ENCODE assay signal across 30 mouse cellular contexts in genomic region chr7:98487202-98487980, GRCm38 (mm10). TPM values are rescaled to one million over a fixed set of nuclear protein-coding genes. Genes with fewer than 3 reads are reported as not detected.
DNase-seq lines count a peak whose midpoint lies in the region; ATAC-seq and TF ChIP-seq lines count a peak whose summit lies in the region.
"Had no signal": no experiment of that assay in that cellular context is flagged by ENCODE, and none has a peak within 500 bp of the region (broad histone marks: within the 10 kb centered on the region; RNA-seq: fewer than 3 reads in every experiment).

No protein-coding gene starts in this region.

- H3K27me3 ChIP-seq in neural tube, embryonic 13.5 days = peaks cover 23% of the 10 kb centered on the region
- H3K27me3 ChIP-seq in CH12.LX (replicated peaks) = peaks cover 1% of the 10 kb centered on the region
- H3K27me3 ChIP-seq in forebrain, embryonic 13.5 days = peaks cover 35% of the 10 kb centered on the region
- H3K27me3 ChIP-seq: embryonic facial prominence, embryonic 13.5 days had no signal

- no peak; the same call in 1 of the 2 replicates for TF ChIP-seq RAD21 in CH12.LX (IDR thresholded peaks at IDR 0.05; ENCODE audit: low read depth, low read length)

- H3K36me3 ChIP-seq in neural tube, embryonic 13.5 days = no peaks in the 10 kb centered on the region
- peaks cover 0 to 3% of the 10 kb centered on the region in 2 experiments for H3K36me3 ChIP-seq in CH12.LX (replicated peaks in 1 of 2; ENCODE audit: control insufficient read depth in 1 of 2, insufficient read depth in 1 of 2, low read length in 1 of 2)
- H3K36me3 ChIP-seq in forebrain, embryonic 13.5 days (ENCODE audit: poor library complexity, severe bottlenecking) = no peaks in the 10 kb centered on the region
- H3K36me3 ChIP-seq: embryonic facial prominence, embryonic 10.5 days; embryonic facial prominence, embryonic 13.5 days; forebrain, embryonic 12.5 days; G1E; heart, embryonic 12.5 days; heart, embryonic 15.5 days; hindbrain, embryonic 10.5 days; hindbrain, embryonic 13.5 days had no signal

- in situ Hi-C loops in CH12.LX (cut with MboI; ENCODE audit: low pct_ligation_motif_present, low pct_unique_long_range_greater_than_20kb, low sequenced_read_pairs) = loop anchor here (5.0 to 10.0 kb wide), 2 partner anchors 95 to 347 kb away; partner anchors contain the start of gene Wnt11

- peaks cover 21% of the 10 kb centered on the region for H3K4me1 ChIP-seq in neural tube, embryonic 13.5 days (replicated peaks)
- H3K4me1 ChIP-seq in CH12.LX (ENCODE audit: control insufficient read depth in 1 of 2, insufficient read depth in 2 of 2) = peaks cover 43 to 82% of the 10 kb centered on the region in 2 experiments
- H3K4me1 ChIP-seq in forebrain, embryonic 13.5 days = peaks cover 19% of the 10 kb centered on the region

- peak; percentile 6 for DNase-seq in kidney, postnatal 10 days
- DNase-seq in kidney, postnatal 36 days = no peak
- no peak for DNase-seq in neural tube, embryonic 10.5 days (ENCODE audit: extremely low spot score, low spot score)
- DNase-seq in A20 (ENCODE audit: low read depth, low spot score) (peak; percentile 61), CH12.LX (ENCODE audit: extremely low read depth) (peak; percentile 86)
- DNase-seq in adrenal gland, postnatal 4 days (ENCODE audit: low spot score in 2 of 2) = no peak
- DNase-seq: adrenal gland, adult 2 months; cerebellum, adult 8-10 months; cerebellum, postnatal 10 days; cerebellum, postnatal 36 days; embryo, embryonic 11 days; gastrocnemius, postnatal 10 days; gastrocnemius, postnatal 36 days; heart, postnatal 36 days had no signal

- ATAC-seq in neural tube, embryonic 13.5 days (ENCODE audit: low read depth) = no peak
- no peak for ATAC-seq in forebrain, embryonic 13.5 days
- ATAC-seq: forebrain, embryonic 16.5 days; hindbrain, embryonic 16.5 days had no signal

- H3K9me3 ChIP-seq in neural tube, embryonic 13.5 days = no peaks in the 10 kb centered on the region
- H3K9me3 ChIP-seq in CH12.LX (replicated peaks; ENCODE audit: low read length) = no peaks in the 10 kb centered on the region
- H3K9me3 ChIP-seq in forebrain, embryonic 13.5 days (replicated peaks) = no peaks in the 10 kb centered on the region
- H3K9me3 ChIP-seq: embryonic facial prominence, embryonic 10.5 days; embryonic facial prominence, embryonic 13.5 days; forebrain, embryonic 12.5 days; G1E; heart, embryonic 12.5 days; heart, embryonic 15.5 days; hindbrain, embryonic 10.5 days; hindbrain, embryonic 13.5 days had no signal

- no peaks in the 10 kb centered on the region for H3K79me2 ChIP-seq in CH12.LX (replicated peaks; ENCODE audit: control insufficient read depth, extremely low read depth, insufficient read depth, poor library complexity, severe bottlenecking)

- no peak overlapping the region for H3K27ac ChIP-seq in neural tube, embryonic 13.5 days (replicated peaks)
- peak overlapping the region; percentile 96 for H3K27ac ChIP-seq in CH12.LX (ENCODE audit: insufficient read depth, low read depth)
- H3K27ac ChIP-seq in forebrain, embryonic 13.5 days = no peak overlapping the region
- H3K27ac ChIP-seq: embryonic facial prominence, embryonic 10.5 days; embryonic facial prominence, embryonic 13.5 days; forebrain, embryonic 12.5 days; heart, embryonic 15.5 days; hindbrain, embryonic 13.5 days had no signal

- dilution Hi-C loops in CH12.LX (cut with MboI; ENCODE audit: extremely low pct_ligation_motif_present, extremely low pct_unique_long_range_greater_than_20kb, low sequenced_read_pairs) = no loop called here

- WGBS in neural tube, embryonic 13.5 days = 85% methylated on average over 11 of the region's 11 CpGs
- WGBS in forebrain, embryonic 13.5 days = 90% methylated on average over 11 of the region's 11 CpGs

- no peak for TF ChIP-seq CTCF in CH12.LX (conservative IDR thresholded peaks at IDR 0.05 in 1 of 2, IDR thresholded peaks at IDR 0.05 in 1 of 2; ENCODE audit: low read depth in 2 of 2, low read length in 2 of 2)

- TF ChIP-seq POLR2A in CH12.LX (IDR thresholded peaks at IDR 0.05; ENCODE audit: low read depth, low read length) = no peak

- TF ChIP-seq EP300 in CH12.LX (IDR thresholded peaks at IDR 0.05; ENCODE audit: low read length) = peak; percentile 51

- H3K4me3 ChIP-seq in neural tube, embryonic 13.5 days = no peak overlapping the region
- peak overlapping the region; percentile 12 to 30 (median 28) for H3K4me3 ChIP-seq in CH12.LX (replicated peaks in 1 of 3; ENCODE audit: low read depth in 2 of 3, low read length in 2 of 3, poor library complexity in 1 of 3)
- no peak overlapping the region for H3K4me3 ChIP-seq in forebrain, embryonic 13.5 days
- H3K4me3 ChIP-seq: embryonic facial prominence, embryonic 10.5 days; embryonic facial prominence, embryonic 13.5 days; erythroblast, embryonic 14.5 days; forebrain, embryonic 12.5 days; heart, embryonic 12.5 days; heart, embryonic 15.5 days; hindbrain, embryonic 10.5 days; hindbrain, embryonic 13.5 days had no signal

- no peak overlapping the region for H3K4me2 ChIP-seq in neural tube, embryonic 13.5 days
- peak overlapping the region; percentile 31 for H3K4me2 ChIP-seq in CH12.LX (ENCODE audit: insufficient read depth, low read depth, poor library complexity, severe bottlenecking)
- H3K4me2 ChIP-seq in forebrain, embryonic 13.5 days = no peak overlapping the region
- H3K4me2 ChIP-seq: forebrain, embryonic 12.5 days; heart, embryonic 12.5 days; heart, embryonic 15.5 days; hindbrain, embryonic 13.5 days had no signal

- 0 out of 2 replicates have a peak overlapping the region, but pooled peaks have one; percentile 1 for H3K9ac ChIP-seq in neural tube, embryonic 13.5 days
- peak overlapping the region; percentile 7; the same call in 1 of the 2 replicates for H3K9ac ChIP-seq in CH12.LX (ENCODE audit: insufficient read depth, low read depth)
- H3K9ac ChIP-seq in forebrain, embryonic 13.5 days = no peak overlapping the region
- H3K9ac ChIP-seq: embryonic facial prominence, embryonic 13.5 days; forebrain, embryonic 12.5 days; heart, embryonic 15.5 days; hindbrain, embryonic 13.5 days had no signal

TF ChIP-seq in CH12.LX, 34 proteins besides CTCF, POLR2A, EP300 and RAD21 (continues in another document):
- no peak for TF ChIP-seq CHD2 (IDR thresholded peaks at IDR 0.05; ENCODE audit: low read length)
- TF ChIP-seq JUN (IDR thresholded peaks at IDR 0.05; ENCODE audit: insufficient read depth, low read depth, low read length) = peak; percentile 9; the same call in 1 of the 2 replicates
- TF ChIP-seq BHLHE40 (IDR thresholded peaks at IDR 0.05; ENCODE audit: low read depth, low read length) = peak; percentile 77
- 0 out of 2 replicates have a peak, but pooled peaks have one; percentile 30 for TF ChIP-seq JUND (conservative IDR thresholded peaks at IDR 0.05; ENCODE audit: low read depth, low read length)
- TF ChIP-seq NRF1 (IDR thresholded peaks at IDR 0.05; ENCODE audit: low read depth, low read length) = no peak
- TF ChIP-seq MAZ (IDR thresholded peaks at IDR 0.05; ENCODE audit: low read depth, low read length) = 0 out of 2 replicates have a peak, but pooled peaks have one; percentile 65
- no peak for TF ChIP-seq HCFC1 (IDR thresholded peaks at IDR 0.05; ENCODE audit: low read depth, low read length)
- TF ChIP-seq ZC3H11A (IDR thresholded peaks at IDR 0.05; ENCODE audit: low read depth, low read length) = no peak
- TF ChIP-seq TBP (conservative IDR thresholded peaks at IDR 0.05; ENCODE audit: low read depth, low read length) = peak; percentile 71; the same call in 1 of the 2 replicates
- TF ChIP-seq IRF4 (IDR thresholded peaks at IDR 0.05; ENCODE audit: low read depth, low read length) = peak; percentile 68
- no peak for TF ChIP-seq ELF1 (IDR thresholded peaks at IDR 0.05; ENCODE audit: low read depth, low read length)
- no peak; the same call in 1 of the 2 replicates for TF ChIP-seq MXI1 (IDR thresholded peaks at IDR 0.05; ENCODE audit: low read depth, low read length)
- 0 out of 2 replicates have a peak, but pooled peaks have one; percentile 43 for TF ChIP-seq MAX (IDR thresholded peaks at IDR 0.05; ENCODE audit: low read length)
- TF ChIP-seq KAT2A (IDR thresholded peaks at IDR 0.05; ENCODE audit: insufficient replicate concordance, low read length) = no peak
- peak; percentile 60; the same call in 1 of the 2 replicates for TF ChIP-seq MYC (IDR thresholded peaks at IDR 0.05; ENCODE audit: low read depth, low read length)
- no peak for TF ChIP-seq TCF12 (IDR thresholded peaks at IDR 0.05; ENCODE audit: low read depth, low read length)
- TF ChIP-seq E2F4 (IDR thresholded peaks at IDR 0.05; ENCODE audit: insufficient replicate concordance, low read depth, low read length) = no peak
- no peak for TF ChIP-seq USF1 (IDR thresholded peaks at IDR 0.05; ENCODE audit: low read depth, low read length)
- TF ChIP-seq UBTF (IDR thresholded peaks at IDR 0.05; ENCODE audit: low read depth, low read length) = peak; percentile 48; the same call in 1 of the 2 replicates
- no peak for TF ChIP-seq ZKSCAN1 (IDR thresholded peaks at IDR 0.05; ENCODE audit: borderline replicate concordance, low read depth, low read length)
- TF ChIP-seq GABPA (IDR thresholded peaks at IDR 0.05; ENCODE audit: insufficient replicate concordance, low read depth, low read length) = no peak
- peak; percentile 26; the same call in 1 of the 2 replicates for TF ChIP-seq NELFE (IDR thresholded peaks at IDR 0.05; ENCODE audit: low read depth, low read length)
- TF ChIP-seq ZMIZ1 (IDR thresholded peaks at IDR 0.05; ENCODE audit: low read depth, low read length) = no peak
- no peak for TF ChIP-seq USF2 (conservative IDR thresholded peaks at IDR 0.05; ENCODE audit: low read depth, low read length)
- no peak for TF ChIP-seq PAX5 (IDR thresholded peaks at IDR 0.05; ENCODE audit: low read length)
- TF ChIP-seq RCOR1 (conservative IDR thresholded peaks at IDR 0.05; ENCODE audit: low read depth, low read length) = no peak

RNA-seq across cellular contexts. Expression of gene Lrrc32, which starts 1.7 kb away (rescaled TPM):
- 4.6 and 4.9 TPM in 2 replicates for polyA plus RNA-seq in neural tube, embryonic 13.5 days (2015; fragmentation: Nextera tagmentation; extraction: Ambion mirVana)
- total RNA-seq in CH12.LX (2012; rRNA removed) (5.3 and 5.4 TPM in 2 replicates), CH12.LX (2014; rRNA removed) (1.6 and 2.3 TPM in 2 replicates)
- 18.0 and 23.7 TPM in 2 replicates for polyA plus RNA-seq in CH12.LX (2012; ENCODE audit: insufficient read length, low read depth)
- total RNA-seq in adrenal gland, postnatal 4 days (2021) = 10 to 100 TPM; 27.4 to 28.7 TPM
- polyA plus RNA-seq in forebrain, embryonic 13.5 days (2015; fragmentation: Nextera tagmentation; extraction: Ambion mirVana) = 1.8 and 2.1 TPM in 2 replicates
- total RNA-seq: granulocyte monocyte progenitor cell, adult 5-6 weeks had no signal
- polyA plus RNA-seq: G1E had no signal

RNA-seq across cellular contexts. Expression of gene Gucy2d, which starts 47.2 kb away (rescaled TPM):
- polyA plus RNA-seq in neural tube, embryonic 13.5 days (2015; fragmentation: Nextera tagmentation; extraction: Ambion mirVana) = 0.43 TPM in 1 of 2 replicates, not detected in the other
- total RNA-seq in CH12.LX (2012; rRNA removed) = not detected in 2 replicates
- not detected in 2 replicates for total RNA-seq in CH12.LX (2014; rRNA removed)
- polyA plus RNA-seq in CH12.LX (2012; ENCODE audit: insufficient read length, low read depth) = not detected in 2 replicates
- total RNA-seq in adrenal gland, postnatal 4 days (2021) = not detected
- not detected in 2 replicates for polyA plus RNA-seq in forebrain, embryonic 13.5 days (2015; fragmentation: Nextera tagmentation; extraction: Ambion mirVana)
- total RNA-seq: adrenal gland, adult 2 months; adrenal gland, postnatal 14 days; gastrocnemius, postnatal 10 days; granulocyte monocyte progenitor cell, adult 5-6 weeks had no signal
- polyA plus RNA-seq: adrenal gland, adult 2 months; cortical plate, adult 2 months; embryonic facial prominence, embryonic 10.5 days; embryonic facial prominence, embryonic 13.5 days; erythroblast, embryonic 14.5 days; forebrain, embryonic 12.5 days; forebrain, embryonic 16.5 days; G1E; heart, embryonic 12.5 days; heart, embryonic 15.5 days; hindbrain, embryonic 10.5 days had no signal

Comparison
In these comparisons a context has a peak if more than half of its experiments do, and no peak if none do; other contexts are left out.
1. DNase-seq: peak in kidney, postnatal 10 days (single experiment), A20 (single experiment) and CH12.LX (single experiment); none in kidney, postnatal 36 days (0 of 2), neural tube, embryonic 10.5 days (single experiment) and adrenal gland, postnatal 4 days (0 of 2).
2. H3K4me3 ChIP-seq: peak in CH12.LX (3 of 3); none in neural tube, embryonic 13.5 days (single experiment) and forebrain, embryonic 13.5 days (single experiment).